Mouse (Mus musculus): ENCODE measurements around the gene P2rx3. TPM values are rescaled to one million over a fixed set of nuclear protein-coding genes. Genes with fewer than 3 reads are reported as not detected.

The P2rx3 gene
- polyA plus RNA-seq, 1 experiment from 2014 or later: 2.2 TPM

DNA sequence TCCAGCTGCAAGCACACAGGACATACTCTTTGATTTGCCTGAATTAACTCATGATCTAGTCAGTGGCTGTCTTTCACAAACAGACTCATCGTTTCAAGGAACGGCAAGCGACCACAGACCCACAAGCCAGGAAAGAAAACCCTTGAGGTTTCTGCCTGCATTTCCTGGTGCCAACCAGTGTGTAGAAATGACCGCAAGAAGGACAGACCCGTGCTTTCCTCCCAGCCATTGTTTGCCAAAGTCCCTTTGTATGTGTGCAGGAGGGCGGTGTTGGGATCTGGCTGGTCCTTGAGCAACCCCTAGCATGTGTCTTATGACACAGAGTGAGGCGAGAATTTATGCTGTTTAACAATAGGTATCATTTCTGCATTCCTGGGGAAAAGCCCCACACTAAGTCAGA is 3.1 kb downstream of the P2rx3 start:
- H3K4me3 ChIP-seq: no peak overlapping the region
- H3K36me3 ChIP-seq (replicated peaks): no peaks in the 10 kb centered on the region
- 85% methylated on average over 7 of the region's 7 CpGs for WGBS
- no peaks in the 10 kb centered on the region for H3K9me3 ChIP-seq
- H3K27ac ChIP-seq: no peak overlapping the region
- H3K4me1 ChIP-seq: peaks cover 17% of the 10 kb centered on the region
- H3K27me3 ChIP-seq (replicated peaks): no peaks in the 10 kb centered on the region
- H3K9ac ChIP-seq: no peak overlapping the region
- ATAC-seq (replicated peaks): no peak
- H3K4me2 ChIP-seq: no peak overlapping the region

DNA sequence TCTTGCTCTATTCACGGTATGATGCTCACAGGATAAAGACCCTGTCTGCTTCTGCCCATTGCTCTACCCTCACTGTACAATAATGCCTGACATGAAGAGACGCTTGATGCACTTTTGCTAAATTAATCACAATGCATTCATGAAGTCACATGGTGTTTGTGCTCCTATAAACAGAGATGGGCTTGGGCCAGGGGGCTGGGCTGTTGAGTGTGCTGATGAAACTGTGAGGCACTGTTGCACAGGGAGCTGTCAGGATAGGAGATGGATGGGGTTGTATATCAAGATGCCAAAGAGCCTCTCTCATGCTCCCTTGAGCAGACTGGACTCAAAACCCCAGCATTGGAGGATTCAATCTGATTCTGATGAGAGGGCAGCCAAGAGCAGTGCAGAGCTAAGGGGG is 4.1 kb downstream of the P2rx3 start:
- 84% methylated on average over 2 of the region's 2 CpGs for WGBS
- Histone ChIP-seq H3K36me3 (replicated peaks) (no peaks in the 10 kb centered on the region), H3K4me1 (peaks cover 9% of the 10 kb centered on the region), H3K27me3 (replicated peaks) (no peaks in the 10 kb centered on the region), H3K9me3 (no peaks in the 10 kb centered on the region), H3K9ac (no peak overlapping the region), H3K4me2 (no peak overlapping the region), H3K4me3 (no peak overlapping the region), H3K27ac (no peak overlapping the region)
- ATAC-seq (replicated peaks): no peak

- H3K27me3 ChIP-seq (replicated peaks): no peaks in the 10 kb centered on the region
- no peaks in the 10 kb centered on the region for H3K4me1 ChIP-seq
- no peak overlapping the region for H3K27ac ChIP-seq
- no peak overlapping the region for H3K4me3 ChIP-seq
- no peaks in the 10 kb centered on the region for H3K36me3 ChIP-seq (replicated peaks)
- no peak overlapping the region for H3K9ac ChIP-seq
- H3K9me3 ChIP-seq: no peaks in the 10 kb centered on the region
- ATAC-seq (replicated peaks): no peak
- WGBS: 72% methylated on average over 6 of the region's 6 CpGs
- H3K4me2 ChIP-seq: no peak overlapping the region
These were observed 6.3 kb downstream of the P2rx3 start for GRCm38 (mm10) chr2:85030989-85031388.

GRCm38 (mm10) chr2:85029897-85030296 is 7.4 kb downstream of the P2rx3 start:
- H3K9me3 ChIP-seq: no peaks in the 10 kb centered on the region
- H3K27ac ChIP-seq: no peak overlapping the region
- no peak overlapping the region for H3K9ac ChIP-seq
- no peak overlapping the region for H3K4me3 ChIP-seq
- no peaks in the 10 kb centered on the region for H3K36me3 ChIP-seq (replicated peaks)
- no peaks in the 10 kb centered on the region for H3K27me3 ChIP-seq (replicated peaks)
- no peak for ATAC-seq (replicated peaks)
- no peak overlapping the region for H3K4me2 ChIP-seq
- WGBS: 61% methylated on average over 6 of the region's 6 CpGs
- no peaks in the 10 kb centered on the region for H3K4me1 ChIP-seq

DNA sequence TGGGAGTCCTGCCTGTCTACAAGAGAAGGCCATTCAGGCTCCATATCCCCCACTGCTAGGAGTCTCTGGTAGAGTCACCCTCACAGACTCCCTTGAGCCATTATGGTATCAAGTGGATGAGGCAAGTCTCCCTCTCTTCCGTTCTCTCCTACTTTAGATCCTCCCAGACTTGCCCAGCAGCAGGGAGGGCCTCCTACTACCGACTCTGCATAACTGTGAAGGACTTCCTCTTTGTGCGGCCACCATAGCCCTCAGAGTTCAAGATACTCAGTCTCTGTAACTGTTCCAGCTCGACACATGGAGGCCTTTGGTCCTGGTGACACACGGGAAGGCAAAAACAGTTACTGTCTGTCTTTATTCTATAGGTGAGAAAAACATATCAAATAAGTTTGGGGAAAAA is 10.0 kb downstream of the P2rx3 start:
- 72% methylated on average over 5 of the region's 5 CpGs for WGBS
- H3K4me2 ChIP-seq: no peak overlapping the region

GRCm38 (mm10) chr2:85026178-85026577 is 11.1 kb downstream of the P2rx3 start:
- H3K4me2 ChIP-seq: no peak overlapping the region
- H3K27ac ChIP-seq: no peak overlapping the region
- H3K9me3 ChIP-seq: no peaks in the 10 kb centered on the region
- H3K9ac ChIP-seq: no peak overlapping the region
- no peaks in the 10 kb centered on the region for H3K36me3 ChIP-seq (replicated peaks)
- no peaks in the 10 kb centered on the region for H3K27me3 ChIP-seq (replicated peaks)
- H3K4me3 ChIP-seq: no peak overlapping the region
- ATAC-seq (replicated peaks): no peak
- no peaks in the 10 kb centered on the region for H3K4me1 ChIP-seq
- WGBS: 85% methylated on average over 3 of the region's 3 CpGs

More for the DNA sequence above, 10.0 kb downstream of the P2rx3 start:
- Histone ChIP-seq H3K9me3 (no peaks in the 10 kb centered on the region), H3K4me3 (no peak overlapping the region), H3K4me1 (no peaks in the 10 kb centered on the region), H3K9ac (no peak overlapping the region), H3K27ac (no peak overlapping the region), H3K27me3 (replicated peaks) (no peaks in the 10 kb centered on the region), H3K36me3 (replicated peaks) (no peaks in the 10 kb centered on the region)
- ATAC-seq (replicated peaks): no peak

DNA sequence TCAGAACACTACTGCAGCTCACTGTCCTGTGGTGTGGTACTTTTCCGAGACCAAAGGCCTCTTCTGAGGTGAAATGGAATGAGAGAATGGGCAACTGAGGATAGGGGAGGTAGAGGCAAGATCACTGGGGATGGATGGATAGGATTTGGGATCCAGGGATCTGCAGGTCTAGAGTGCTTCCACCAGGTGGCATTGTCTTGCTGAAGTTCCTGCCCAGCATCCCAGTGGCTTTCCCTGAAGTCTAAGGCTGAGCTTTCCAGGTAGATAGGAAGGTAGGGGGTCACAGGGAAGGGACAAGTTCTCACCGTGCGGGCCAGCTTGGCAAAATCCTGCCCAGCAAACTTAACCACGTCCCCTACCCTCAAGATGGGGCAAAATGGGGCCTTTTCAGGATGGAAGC is 15.2 kb downstream of the P2rx3 start:
- H3K4me3 ChIP-seq: no peak overlapping the region
- no peak overlapping the region for H3K9ac ChIP-seq
- no peaks in the 10 kb centered on the region for H3K4me1 ChIP-seq
- H3K27ac ChIP-seq: no peak overlapping the region
- no peaks in the 10 kb centered on the region for H3K36me3 ChIP-seq (replicated peaks)
- WGBS: 25% methylated on average over 4 of the region's 4 CpGs
- no peaks in the 10 kb centered on the region for H3K9me3 ChIP-seq
- no peak for ATAC-seq (replicated peaks)
- H3K4me2 ChIP-seq: no peak overlapping the region
- no peaks in the 10 kb centered on the region for H3K27me3 ChIP-seq (replicated peaks)

DNA sequence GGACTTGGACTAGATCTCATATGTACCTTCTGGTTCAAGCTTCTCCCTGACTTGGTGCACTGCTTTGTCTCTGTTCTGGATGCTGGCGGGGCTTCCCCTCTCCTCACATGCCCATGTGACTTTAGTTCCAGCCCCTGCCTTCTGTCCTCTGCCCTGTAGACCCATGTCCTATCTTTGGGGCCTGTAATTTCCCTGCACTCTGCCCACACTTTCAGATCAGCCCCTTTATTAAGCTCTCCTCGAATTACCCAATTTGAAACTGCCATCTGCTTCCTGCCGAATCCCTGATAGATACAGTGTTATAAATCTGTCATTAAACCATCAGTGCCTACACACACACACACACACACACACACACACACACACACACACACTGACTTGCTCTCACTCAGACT is 22.7 kb downstream of the P2rx3 start:
- no peak for ATAC-seq (replicated peaks)
- Histone ChIP-seq H3K4me2 (no peak overlapping the region), H3K4me3 (no peak overlapping the region), H3K4me1 (no peaks in the 10 kb centered on the region), H3K27me3 (replicated peaks) (no peaks in the 10 kb centered on the region), H3K9ac (no peak overlapping the region), H3K36me3 (replicated peaks) (no peaks in the 10 kb centered on the region), H3K9me3 (no peaks in the 10 kb centered on the region), H3K27ac (no peak overlapping the region)
- 65% methylated on average over 3 of the region's 3 CpGs for WGBS

- no peak for ATAC-seq (replicated peaks)
- Histone ChIP-seq H3K4me1 (no peaks in the 10 kb centered on the region), H3K27me3 (replicated peaks) (no peaks in the 10 kb centered on the region), H3K4me2 (no peak overlapping the region), H3K9ac (no peak overlapping the region), H3K4me3 (no peak overlapping the region), H3K9me3 (no peaks in the 10 kb centered on the region), H3K27ac (no peak overlapping the region), H3K36me3 (replicated peaks) (no peaks in the 10 kb centered on the region)
- WGBS: 86% methylated on average over 5 of the region's 5 CpGs
These were observed 23.3 kb downstream of the P2rx3 start for GRCm38 (mm10) chr2:85013826-85014587.

DNA sequence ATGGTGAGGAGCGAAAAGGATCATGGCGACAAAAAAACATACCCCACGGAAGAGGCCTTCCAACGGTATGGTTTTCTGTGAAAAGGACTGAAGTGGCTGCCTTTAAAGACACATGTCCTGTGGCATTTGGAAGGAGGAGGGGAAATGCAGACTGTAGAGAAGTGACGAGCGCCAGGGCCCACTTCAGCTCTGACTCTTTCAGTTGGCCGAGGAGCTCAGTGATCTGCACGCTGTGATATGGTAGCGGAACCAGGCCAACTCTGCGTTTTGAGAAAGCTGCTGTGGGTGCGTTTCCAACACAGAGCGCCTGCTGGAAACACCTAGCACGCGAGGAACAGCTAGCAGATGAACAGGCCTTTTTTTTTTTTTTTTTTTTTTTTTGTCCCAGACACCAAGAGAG is 24.6 kb downstream of the P2rx3 start:
- Histone ChIP-seq H3K9ac (no peak overlapping the region), H3K4me1 (no peaks in the 10 kb centered on the region), H3K4me3 (no peak overlapping the region), H3K27me3 (replicated peaks) (no peaks in the 10 kb centered on the region), H3K4me2 (no peak overlapping the region), H3K36me3 (replicated peaks) (no peaks in the 10 kb centered on the region), H3K27ac (no peak overlapping the region), H3K9me3 (no peaks in the 10 kb centered on the region)
- ATAC-seq (replicated peaks): no peak
- 87% methylated on average over 14 of the region's 14 CpGs for WGBS

DNA sequence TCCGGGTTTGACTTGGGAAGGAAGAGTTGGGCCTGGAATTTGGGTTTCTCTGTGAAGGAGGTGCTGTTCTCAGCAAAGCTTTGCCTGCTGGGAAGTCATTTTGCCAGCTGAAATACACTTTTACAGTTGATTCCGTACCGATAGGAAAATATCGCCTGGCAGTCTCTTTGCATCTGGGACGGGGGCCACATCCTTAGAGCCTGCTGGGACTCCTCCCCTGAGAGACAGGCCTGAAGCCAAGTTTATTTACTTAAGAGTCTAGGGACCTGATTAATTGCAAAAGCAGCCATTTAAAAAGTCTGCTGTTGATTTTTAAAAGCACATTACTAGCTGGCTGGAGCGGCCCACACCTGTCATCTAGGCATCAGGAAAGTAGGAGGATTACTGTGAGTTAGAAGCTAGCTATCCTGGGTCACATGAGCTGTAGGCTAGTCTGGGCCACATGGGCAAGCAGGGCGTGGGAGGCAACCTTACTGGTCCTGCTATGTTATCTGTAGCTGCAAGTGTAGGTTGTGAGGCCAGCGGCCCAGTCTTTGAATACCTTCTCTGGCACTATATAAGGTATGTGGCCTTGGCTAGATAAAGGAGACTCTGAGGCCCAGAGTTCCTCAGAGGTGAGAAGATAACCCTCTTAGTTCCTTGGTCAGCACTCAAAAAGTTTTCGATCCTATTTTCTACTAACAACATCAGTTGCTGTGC is 25.2 kb downstream of the P2rx3 start:
- Histone ChIP-seq H3K4me1 (no peaks in the 10 kb centered on the region), H3K9ac (no peak overlapping the region), H3K4me2 (no peak overlapping the region), H3K9me3 (no peaks in the 10 kb centered on the region), H3K4me3 (no peak overlapping the region), H3K27me3 (replicated peaks) (no peaks in the 10 kb centered on the region), H3K36me3 (replicated peaks) (no peaks in the 10 kb centered on the region), H3K27ac (no peak overlapping the region)
- 76% methylated on average over 9 of the region's 9 CpGs for WGBS
- no peak for ATAC-seq (replicated peaks)

- no peak for ATAC-seq (replicated peaks)
- no peak overlapping the region for H3K9ac ChIP-seq
- no peaks in the 10 kb centered on the region for H3K9me3 ChIP-seq
- H3K4me3 ChIP-seq: no peak overlapping the region
- no peaks in the 10 kb centered on the region for H3K4me1 ChIP-seq
- H3K4me2 ChIP-seq: no peak overlapping the region
- H3K36me3 ChIP-seq (replicated peaks): no peaks in the 10 kb centered on the region
- no peaks in the 10 kb centered on the region for H3K27me3 ChIP-seq (replicated peaks)
- H3K27ac ChIP-seq: no peak overlapping the region
- WGBS: 83% methylated on average over 2 of the region's 2 CpGs
These were observed 28.1 kb downstream of the P2rx3 start for GRCm38 (mm10) chr2:85009212-85009611.

DNA sequence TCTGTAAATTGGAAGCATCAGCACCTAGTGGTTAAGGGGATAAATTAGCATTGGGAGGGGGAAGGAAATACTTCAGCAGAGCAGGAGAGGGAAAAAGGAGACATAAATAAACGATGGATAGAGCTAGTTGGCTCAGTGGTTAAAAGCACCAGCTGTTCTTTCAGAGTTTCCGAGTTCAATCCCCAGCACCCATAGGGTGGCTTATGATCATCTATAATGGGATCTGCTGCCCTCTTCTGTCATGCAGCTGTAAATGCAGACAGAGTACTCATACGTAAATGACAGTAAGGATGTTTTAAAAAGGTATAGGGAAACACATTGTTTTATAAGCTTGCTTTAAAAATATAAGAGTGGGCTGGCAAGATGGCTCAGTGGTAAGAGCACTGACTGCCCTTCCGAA is 29.5 kb downstream of the P2rx3 start:
- Histone ChIP-seq H3K4me1 (no peaks in the 10 kb centered on the region), H3K9me3 (no peaks in the 10 kb centered on the region), H3K4me2 (no peak overlapping the region), H3K27ac (no peak overlapping the region), H3K27me3 (replicated peaks) (no peaks in the 10 kb centered on the region), H3K4me3 (no peak overlapping the region), H3K36me3 (replicated peaks) (no peaks in the 10 kb centered on the region), H3K9ac (no peak overlapping the region)
- ATAC-seq (replicated peaks): peak; percentile 24; the same call in 1 of the 2 replicates
- 21% methylated on average over 4 of the region's 4 CpGs for WGBS
